Mouse (Mus musculus): Measurements from ENCODE around the gene Rnf103. TPM values are rescaled to one million over a fixed set of nuclear protein-coding genes. Genes with fewer than 3 reads are reported as not detected.

The Rnf103 gene
- polyA plus RNA-seq, 1 experiment from 2014 or later: 24.9 TPM

GRCm38 (mm10) chr6:71555507-71555951, 61.8 kb downstream of the Rnf103 start:
- H3K27me3 ChIP-seq (replicated peaks): no peaks in the 10 kb centered on the region
- 87% methylated on average over 2 of the region's 2 CpGs for WGBS
- no peak for ATAC-seq (replicated peaks)
- H3K4me3 ChIP-seq: no peak overlapping the region
- H3K4me2 ChIP-seq: no peak overlapping the region
- no peaks in the 10 kb centered on the region; the same call in 1 of the 2 replicates for H3K36me3 ChIP-seq (replicated peaks)
- H3K27ac ChIP-seq: no peak overlapping the region
- no peak overlapping the region for H3K9ac ChIP-seq
- H3K4me1 ChIP-seq: no peaks in the 10 kb centered on the region
- no peaks in the 10 kb centered on the region for H3K9me3 ChIP-seq

- Histone ChIP-seq H3K9ac (no peak overlapping the region), H3K9me3 (no peaks in the 10 kb centered on the region), H3K4me2 (no peak overlapping the region), H3K4me1 (no peaks in the 10 kb centered on the region), H3K27me3 (replicated peaks) (no peaks in the 10 kb centered on the region), H3K36me3 (replicated peaks) (peaks cover 3% of the 10 kb centered on the region; the same call in 1 of the 2 replicates), H3K4me3 (no peak overlapping the region), H3K27ac (no peak overlapping the region)
- WGBS: 97% methylated on average over 2 of the region's 2 CpGs
- ATAC-seq (replicated peaks): no peak
These were observed 63.1 kb downstream of the Rnf103 start for GRCm38 (mm10) chr6:71556826-71557225.

Other genes starting within 250 kb of the Rnf103 start
- gene Krcc1, start 222.2 kb upstream of the Rnf103 start, polyA plus RNA-seq (2015; fragmentation: Nextera tagmentation; extraction: Ambion mirVana): 16.9 and 17.2 TPM in 2 replicates
- gene Smyd1, start 171.7 kb upstream of the Rnf103 start, polyA plus RNA-seq (2015; fragmentation: Nextera tagmentation; extraction: Ambion mirVana): 0.15 and 0.74 TPM in 2 replicates
- not detected in 2 replicates for gene Cd8b1, start 171.1 kb upstream of the Rnf103 start, polyA plus RNA-seq (2015; fragmentation: Nextera tagmentation; extraction: Ambion mirVana)
- gene Cd8a, start 120.5 kb upstream of the Rnf103 start, polyA plus RNA-seq (2015; fragmentation: Nextera tagmentation; extraction: Ambion mirVana): not detected in 2 replicates
- gene Rmnd5a, start 53.3 kb upstream of the Rnf103 start, polyA plus RNA-seq (2015; fragmentation: Nextera tagmentation; extraction: Ambion mirVana): 9.3 and 10.9 TPM in 2 replicates
- gene Chmp3, start 49.9 kb downstream of the Rnf103 start, polyA plus RNA-seq (2015; fragmentation: Nextera tagmentation; extraction: Ambion mirVana): 54.3 and 55.7 TPM in 2 replicates
- gene Kdm3a, start 139.1 kb downstream of the Rnf103 start, polyA plus RNA-seq (2015; fragmentation: Nextera tagmentation; extraction: Ambion mirVana): 44.7 and 46.5 TPM in 2 replicates
- 303 and 331 TPM in 2 replicates for gene Reep1, start 213.7 kb downstream of the Rnf103 start, polyA plus RNA-seq (2015; fragmentation: Nextera tagmentation; extraction: Ambion mirVana)

All from midbrain, embryonic 15.5 days (tissue).